Mouse (Mus musculus): ENCODE measurements at regions not wholly inside any gene's neighbourhood (a gene's known extent, or its start where the extent isn't known, plus 50 kb on each side); places are given as distances from the start of the nearest gene placed in this dataset.

DNA sequence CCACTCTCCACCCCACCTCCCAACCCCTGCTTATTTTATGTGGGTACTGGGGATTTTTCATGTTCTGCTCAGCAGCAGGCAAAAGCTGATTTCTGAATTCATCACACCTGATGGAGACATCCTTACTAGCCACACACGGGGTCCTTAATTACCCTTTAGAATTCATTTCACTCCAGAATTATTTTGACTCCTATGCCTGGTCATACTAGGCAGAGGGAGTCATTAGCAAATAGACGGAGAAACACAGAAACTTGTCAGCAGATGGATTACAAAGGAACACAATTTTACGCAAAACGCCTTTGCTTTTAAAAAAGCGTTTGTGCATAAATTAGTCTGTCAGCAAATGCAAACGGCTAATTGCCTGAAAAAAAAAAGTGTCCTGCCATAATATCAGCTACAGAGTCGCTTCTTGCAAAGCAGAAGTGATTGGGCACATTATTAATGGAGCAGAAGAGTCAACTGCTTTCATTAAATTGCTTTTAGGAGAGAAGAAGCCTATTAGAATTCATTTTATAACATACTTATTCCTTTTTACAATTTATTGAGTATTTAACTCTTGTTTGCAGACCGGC is 138.0 kb downstream of the Plekhb2 start:
- Histone ChIP-seq H3K27me3 (ENCODE audit: insufficient read depth, low read length) (no peaks in the 10 kb centered on the region), H3K4me2 (replicated peaks; ENCODE audit: low read depth, low read length) (no peak overlapping the region), H3K36me3 (ENCODE audit: insufficient read depth, low read length) (no peaks in the 10 kb centered on the region), H3K4me1 (ENCODE audit: insufficient read depth, low read length) (no peaks in the 10 kb centered on the region), H3K27ac (ENCODE audit: low read length) (no peak overlapping the region), H3K9ac (replicated peaks; ENCODE audit: low read length) (no peak overlapping the region), H3K4me3 (ENCODE audit: low read length) (no peak overlapping the region), H3K9me3 (ENCODE audit: low read length) (no peaks in the 10 kb centered on the region)
- ATAC-seq (ENCODE audit: low FRiP score, low TSS enrichment) = no peak
- 61% methylated on average over 8 of the region's 8 CpGs for WGBS

GRCm38 (mm10) chr1:34988225-34988624 is 138.4 kb downstream of the Plekhb2 start:
- H3K27me3 ChIP-seq (ENCODE audit: insufficient read depth, low read length) = no peaks in the 10 kb centered on the region
- H3K9me3 ChIP-seq (ENCODE audit: low read length) = no peaks in the 10 kb centered on the region
- no peak for ATAC-seq (ENCODE audit: low FRiP score, low TSS enrichment)
- WGBS = 83% methylated on average over 7 of the region's 7 CpGs
- H3K36me3 ChIP-seq (ENCODE audit: insufficient read depth, low read length) = no peaks in the 10 kb centered on the region
- no peak overlapping the region for H3K4me2 ChIP-seq (replicated peaks; ENCODE audit: low read depth, low read length)
- no peak overlapping the region for H3K9ac ChIP-seq (replicated peaks; ENCODE audit: low read length)
- no peak overlapping the region for H3K27ac ChIP-seq (ENCODE audit: low read length)
- no peaks in the 10 kb centered on the region for H3K4me1 ChIP-seq (ENCODE audit: insufficient read depth, low read length)
- no peak overlapping the region for H3K4me3 ChIP-seq (ENCODE audit: low read length)

GRCm38 (mm10) chr1:35000801-35001200 is 151.0 kb downstream of the Plekhb2 start:
- WGBS = 76% methylated on average over 1 of the region's 1 CpGs
- Histone ChIP-seq H3K27me3 (ENCODE audit: insufficient read depth, low read length) (no peaks in the 10 kb centered on the region), H3K9me3 (ENCODE audit: low read length) (no peaks in the 10 kb centered on the region), H3K4me3 (ENCODE audit: low read length) (no peak overlapping the region), H3K27ac (ENCODE audit: low read length) (no peak overlapping the region), H3K4me2 (replicated peaks; ENCODE audit: low read depth, low read length) (no peak overlapping the region), H3K4me1 (ENCODE audit: insufficient read depth, low read length) (no peaks in the 10 kb centered on the region), H3K36me3 (ENCODE audit: insufficient read depth, low read length) (no peaks in the 10 kb centered on the region), H3K9ac (replicated peaks; ENCODE audit: low read length) (no peak overlapping the region)
- no peak for ATAC-seq (ENCODE audit: low FRiP score, low TSS enrichment)

DNA sequence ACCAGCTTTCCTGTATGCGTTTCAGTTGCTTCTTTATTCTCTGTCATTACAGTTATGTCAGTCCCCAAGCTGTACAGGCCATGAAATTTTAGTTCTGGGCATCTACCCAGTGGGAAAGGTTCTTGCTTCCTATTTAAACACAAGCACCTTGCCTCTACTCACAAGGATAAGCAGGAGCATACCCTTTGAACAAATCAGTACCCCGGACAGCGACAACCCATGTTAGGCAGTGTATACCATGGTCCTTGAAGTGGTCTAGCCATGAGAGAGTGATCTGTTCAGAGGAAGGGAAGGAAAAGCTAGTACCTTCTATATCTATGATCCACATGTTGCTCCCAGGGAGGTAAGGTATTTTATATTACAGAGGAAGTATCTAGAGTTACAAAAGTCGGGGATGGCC is 167.7 kb downstream of the Plekhb2 start:
- no peak overlapping the region for H3K4me2 ChIP-seq (replicated peaks; ENCODE audit: low read depth, low read length)
- H3K9me3 ChIP-seq (ENCODE audit: low read length) = no peaks in the 10 kb centered on the region
- H3K27ac ChIP-seq (ENCODE audit: low read length) = no peak overlapping the region
- 0 out of 2 replicates have a peak, but pooled peaks have one; percentile 57 for ATAC-seq (ENCODE audit: low FRiP score, low TSS enrichment)
- no peaks in the 10 kb centered on the region for H3K4me1 ChIP-seq (ENCODE audit: insufficient read depth, low read length)
- H3K27me3 ChIP-seq (ENCODE audit: insufficient read depth, low read length) = no peaks in the 10 kb centered on the region
- no peaks in the 10 kb centered on the region for H3K36me3 ChIP-seq (ENCODE audit: insufficient read depth, low read length)
- WGBS = 65% methylated on average over 4 of the region's 4 CpGs
- H3K9ac ChIP-seq (replicated peaks; ENCODE audit: low read length) = no peak overlapping the region
- no peak overlapping the region for H3K4me3 ChIP-seq (ENCODE audit: low read length)

GRCm38 (mm10) chr1:35032619-35033018 is 182.8 kb downstream of the Plekhb2 start:
- Histone ChIP-seq H3K27me3 (ENCODE audit: insufficient read depth, low read length) (no peaks in the 10 kb centered on the region), H3K9ac (replicated peaks; ENCODE audit: low read length) (no peak overlapping the region), H3K4me1 (ENCODE audit: insufficient read depth, low read length) (no peaks in the 10 kb centered on the region), H3K9me3 (ENCODE audit: low read length) (no peaks in the 10 kb centered on the region), H3K4me2 (replicated peaks; ENCODE audit: low read depth, low read length) (no peak overlapping the region), H3K36me3 (ENCODE audit: insufficient read depth, low read length) (no peaks in the 10 kb centered on the region), H3K27ac (ENCODE audit: low read length) (no peak overlapping the region), H3K4me3 (ENCODE audit: low read length) (no peak overlapping the region)
- 58% methylated on average over 4 of the region's 4 CpGs for WGBS
- ATAC-seq (ENCODE audit: low FRiP score, low TSS enrichment) = no peak

GRCm38 (mm10) chr1:35072811-35073210 is 223.0 kb downstream of the Plekhb2 start:
- no peak overlapping the region for H3K4me2 ChIP-seq (replicated peaks; ENCODE audit: low read depth, low read length)
- H3K27ac ChIP-seq (ENCODE audit: low read length) = no peak overlapping the region
- 69% methylated on average over 1 of the region's 1 CpGs for WGBS
- no peak overlapping the region for H3K4me3 ChIP-seq (ENCODE audit: low read length)
- H3K9ac ChIP-seq (replicated peaks; ENCODE audit: low read length) = no peak overlapping the region
- no peaks in the 10 kb centered on the region for H3K4me1 ChIP-seq (ENCODE audit: insufficient read depth, low read length)
- no peak for ATAC-seq (ENCODE audit: low FRiP score, low TSS enrichment)
- no peaks in the 10 kb centered on the region for H3K36me3 ChIP-seq (ENCODE audit: insufficient read depth, low read length)
- H3K9me3 ChIP-seq (ENCODE audit: low read length) = no peaks in the 10 kb centered on the region
- H3K27me3 ChIP-seq (ENCODE audit: insufficient read depth, low read length) = no peaks in the 10 kb centered on the region

- H3K27ac ChIP-seq (ENCODE audit: low read length) = no peak overlapping the region
- H3K4me1 ChIP-seq (ENCODE audit: insufficient read depth, low read length) = no peaks in the 10 kb centered on the region
- no peaks in the 10 kb centered on the region for H3K9me3 ChIP-seq (ENCODE audit: low read length)
- H3K36me3 ChIP-seq (ENCODE audit: insufficient read depth, low read length) = no peaks in the 10 kb centered on the region
- H3K27me3 ChIP-seq (ENCODE audit: insufficient read depth, low read length) = no peaks in the 10 kb centered on the region
- 78% methylated on average over 1 of the region's 1 CpGs for WGBS
- H3K4me3 ChIP-seq (ENCODE audit: low read length) = no peak overlapping the region
- no peak for ATAC-seq (ENCODE audit: low FRiP score, low TSS enrichment)
- H3K4me2 ChIP-seq (replicated peaks; ENCODE audit: low read depth, low read length) = no peak overlapping the region
- H3K9ac ChIP-seq (replicated peaks; ENCODE audit: low read length) = no peak overlapping the region
Observed at GRCm38 (mm10) chr1:35094873-35095272, 245.1 kb downstream of the Plekhb2 start.

- Histone ChIP-seq H3K4me2 (replicated peaks; ENCODE audit: low read depth, low read length) (no peak overlapping the region), H3K9me3 (ENCODE audit: low read length) (no peaks in the 10 kb centered on the region), H3K36me3 (ENCODE audit: insufficient read depth, low read length) (no peaks in the 10 kb centered on the region), H3K4me1 (ENCODE audit: insufficient read depth, low read length) (no peaks in the 10 kb centered on the region), H3K27ac (ENCODE audit: low read length) (no peak overlapping the region), H3K27me3 (ENCODE audit: insufficient read depth, low read length) (no peaks in the 10 kb centered on the region), H3K9ac (replicated peaks; ENCODE audit: low read length) (no peak overlapping the region), H3K4me3 (ENCODE audit: low read length) (no peak overlapping the region)
- ATAC-seq (ENCODE audit: low FRiP score, low TSS enrichment) = no peak
- 51% methylated on average over 2 of the region's 2 CpGs for WGBS
Observed at GRCm38 (mm10) chr1:35095785-35096184, 246.0 kb downstream of the Plekhb2 start.

GRCm38 (mm10) chr1:35106665-35107064 is 256.9 kb downstream of the Plekhb2 start:
- Histone ChIP-seq H3K9me3 (ENCODE audit: low read length) (no peaks in the 10 kb centered on the region), H3K9ac (replicated peaks; ENCODE audit: low read length) (no peak overlapping the region), H3K4me2 (replicated peaks; ENCODE audit: low read depth, low read length) (no peak overlapping the region), H3K27ac (ENCODE audit: low read length) (no peak overlapping the region), H3K4me3 (ENCODE audit: low read length) (no peak overlapping the region), H3K4me1 (ENCODE audit: insufficient read depth, low read length) (no peaks in the 10 kb centered on the region), H3K36me3 (ENCODE audit: insufficient read depth, low read length) (no peaks in the 10 kb centered on the region), H3K27me3 (ENCODE audit: insufficient read depth, low read length) (no peaks in the 10 kb centered on the region)
- WGBS = 83% methylated on average over 1 of the region's 1 CpGs
- ATAC-seq (ENCODE audit: low FRiP score, low TSS enrichment) = no peak; the same call in 1 of the 2 replicates

DNA sequence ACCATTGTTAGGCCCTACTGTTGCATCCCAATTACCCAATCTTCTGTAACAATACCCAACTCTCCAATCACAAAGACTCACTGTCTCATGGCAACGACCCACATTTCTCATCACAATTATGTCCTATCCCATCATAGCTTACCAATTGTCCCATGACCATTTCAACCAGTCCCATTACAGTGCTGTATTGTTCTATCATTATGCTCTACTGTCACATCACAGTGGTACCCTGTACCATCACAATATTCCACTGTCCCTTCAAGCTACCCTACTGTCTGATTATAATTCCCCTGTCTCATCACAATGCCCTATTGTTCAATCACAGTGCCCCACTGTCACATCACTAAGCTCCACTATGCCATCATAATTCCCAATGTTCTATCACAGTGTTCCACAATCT is 260.0 kb downstream of the Plekhb2 start:
- H3K27me3 ChIP-seq (ENCODE audit: insufficient read depth, low read length) = no peaks in the 10 kb centered on the region
- ATAC-seq (ENCODE audit: low FRiP score, low TSS enrichment) = no peak
- no peak overlapping the region for H3K27ac ChIP-seq (ENCODE audit: low read length)
- no peaks in the 10 kb centered on the region for H3K4me1 ChIP-seq (ENCODE audit: insufficient read depth, low read length)
- H3K4me2 ChIP-seq (replicated peaks; ENCODE audit: low read depth, low read length) = no peak overlapping the region
- no peak overlapping the region for H3K4me3 ChIP-seq (ENCODE audit: low read length)
- H3K9me3 ChIP-seq (ENCODE audit: low read length) = no peaks in the 10 kb centered on the region
- 45% methylated on average over 1 of the region's 1 CpGs for WGBS
- no peak overlapping the region for H3K9ac ChIP-seq (replicated peaks; ENCODE audit: low read length)
- H3K36me3 ChIP-seq (ENCODE audit: insufficient read depth, low read length) = no peaks in the 10 kb centered on the region

Measured in kidney, embryonic 16.5 days (tissue).